Mouse (Mus musculus) forebrain, postnatal 0 days (tissue): ENCODE measurements around the gene Ptprq. TPM values are rescaled to one million over a fixed set of nuclear protein-coding genes. Genes with fewer than 3 reads are reported as not detected.

Experiments
- ATAC-seq: fragments of 200-750 bp; cut with Nextera tagmentation; 2 replicates; pipeline ENCODE4 v1.8.0; 2017; ENCODE audit warnings: mild to moderate bottlenecking, moderate library complexity
- DNase-seq: peaks from one replicate; pipeline ENCODE4 v3.0.0-alpha.2; 2015
- H3K27ac ChIP-seq: fragments of 300-500 bp; sonication (generic); 2 replicates; pipeline ENCODE4 v1.5.1; 2014; ENCODE audit warnings: low read depth, mild to moderate bottlenecking, antibody characterized with exemption, low read length, moderate library complexity, mixed read lengths
- H3K27me3 ChIP-seq: fragments of 300-500 bp; sonication (generic); 2 replicates; pipeline ENCODE4 v1.6.1; 2014; ENCODE audit warnings: mild to moderate bottlenecking, low read length, mixed read lengths; ENCODE audit not compliant: insufficient read depth
- H3K36me3 ChIP-seq: fragments of 300-500 bp; sonication (generic); 2 replicates; pipeline ENCODE4 v1.6.1; 2014; ENCODE audit warnings: mild to moderate bottlenecking, moderate library complexity; ENCODE audit not compliant: insufficient read depth
- H3K4me1 ChIP-seq: fragments of 300-500 bp; sonication (generic); 2 replicates; pipeline ENCODE4 v1.6.1; 2014; ENCODE audit warnings: antibody characterized with exemption; ENCODE audit not compliant: insufficient read depth
- H3K4me2 ChIP-seq: fragments of 300-500 bp; sonication (generic); 2 replicates; pipeline ENCODE4 v1.6.1; 2014; ENCODE audit warnings: low read depth, mild to moderate bottlenecking, moderate library complexity
- H3K4me3 ChIP-seq: fragments of 300-500 bp; sonication (generic); 2 replicates; pipeline ENCODE4 v1.5.1; 2014; ENCODE audit warnings: low read depth, low read length, mixed read lengths
- H3K9ac ChIP-seq: fragments of 300-500 bp; sonication (generic); 2 replicates; pipeline ENCODE4 v1.6.1; 2014; ENCODE audit warnings: mild to moderate bottlenecking
- H3K9me3 ChIP-seq: fragments of 300-500 bp; sonication (generic); 2 replicates; pipeline ENCODE4 v1.6.1; 2016; ENCODE audit warnings: low read length
- CTCF ChIP-seq: sonication (generic); IDR thresholded peaks from 2 replicates; pipeline ENCODE4 v1.5.1; 2016; ENCODE audit warnings: antibody characterized with exemption, control low read depth, low read depth
- WGBS: fragments of 180-500 bp; shearing (Covaris S2); extraction: QIAGEN DNeasy Blood & Tissue Kit; methylation state at CpG from one replicate; pipeline ENCODE4 v1.1.7; 2014; 5-methylcytosine and 5-hydroxymethylcytosine counted together
- polyA plus RNA-seq: library from polyadenylated mRNA; unstranded; fragments of >200 nt; fragmentation: Nextera tagmentation; extraction: Ambion mirVana; gene quantifications from 2 replicates; pipeline ENCODE4 v1.2.1, GENCODE M21; 2015
- total RNA-seq: library from RNA; depleted of rRNA; stranded (reverse); fragments of >200 nt; gene quantifications from 2 replicates; pipeline ENCODE4 v1.2.3, GENCODE M21; 2014

Gene Ptprq
- total and polyA plus RNA-seq, 2 experiments from 2014 or later: 0.10 TPM

DNA sequence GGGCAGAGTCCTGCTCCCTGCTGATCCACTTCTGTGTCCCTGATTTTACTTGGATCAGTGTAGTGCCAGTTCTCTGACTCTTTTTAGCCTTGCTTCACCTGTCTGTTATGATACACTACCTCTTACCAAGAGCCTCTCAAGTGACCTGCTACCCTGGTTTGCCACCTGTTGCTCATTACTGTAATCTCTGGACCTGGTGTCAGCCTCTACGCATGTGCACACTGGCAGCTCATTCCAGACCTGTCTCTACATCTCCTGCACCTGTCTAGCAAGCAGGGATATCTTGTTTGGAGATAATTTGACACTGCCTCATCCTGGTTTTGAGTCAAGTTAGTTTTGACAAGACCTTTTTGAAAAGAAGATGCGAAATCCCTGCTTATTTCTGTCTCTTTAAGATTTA is 213.5 kb downstream of the Ptprq start:
- ATAC-seq: no peak
- Histone ChIP-seq H3K4me3 (no peak overlapping the region), H3K4me2 (no peak overlapping the region), H3K27ac (no peak overlapping the region), H3K9ac (no peak overlapping the region), H3K4me1 (no peaks in the 10 kb centered on the region), H3K9me3 (no peaks in the 10 kb centered on the region), H3K27me3 (no peaks in the 10 kb centered on the region), H3K36me3 (no peaks in the 10 kb centered on the region)
- no peak for DNase-seq
- TF ChIP-seq CTCF: no peak
- WGBS: 87% methylated on average over 2 of the region's 2 CpGs

DNA sequence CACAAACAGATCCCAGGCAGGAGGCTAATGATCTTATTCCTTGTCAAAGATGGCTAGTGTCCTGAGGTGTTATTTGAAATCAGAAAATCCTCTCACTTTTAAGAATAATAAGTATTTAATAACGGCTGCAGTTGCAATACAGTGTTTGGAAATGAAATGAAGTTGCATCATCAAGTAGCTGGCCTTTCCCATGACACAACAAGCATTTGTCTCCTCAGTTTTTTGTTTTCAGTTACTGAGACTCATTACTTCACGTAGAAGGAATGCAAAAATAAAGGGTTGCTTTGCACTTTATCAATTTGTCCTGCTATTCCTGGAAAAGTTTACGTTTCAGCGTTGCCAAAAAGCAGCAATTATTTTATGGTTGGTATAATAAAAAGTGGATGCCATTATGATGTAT is 216.4 kb downstream of the Ptprq start:
- H3K4me3 ChIP-seq: no peak overlapping the region
- DNase-seq (no peak), ATAC-seq (no peak)
- no peak overlapping the region for H3K27ac ChIP-seq
- WGBS: 58% methylated on average over 4 of the region's 4 CpGs
- H3K9me3 ChIP-seq: no peaks in the 10 kb centered on the region
- no peak overlapping the region for H3K9ac ChIP-seq
- no peak overlapping the region for H3K4me2 ChIP-seq
- no peak for TF ChIP-seq CTCF
- H3K36me3 ChIP-seq: no peaks in the 10 kb centered on the region
- H3K4me1 ChIP-seq: no peaks in the 10 kb centered on the region
- no peaks in the 10 kb centered on the region for H3K27me3 ChIP-seq

DNA sequence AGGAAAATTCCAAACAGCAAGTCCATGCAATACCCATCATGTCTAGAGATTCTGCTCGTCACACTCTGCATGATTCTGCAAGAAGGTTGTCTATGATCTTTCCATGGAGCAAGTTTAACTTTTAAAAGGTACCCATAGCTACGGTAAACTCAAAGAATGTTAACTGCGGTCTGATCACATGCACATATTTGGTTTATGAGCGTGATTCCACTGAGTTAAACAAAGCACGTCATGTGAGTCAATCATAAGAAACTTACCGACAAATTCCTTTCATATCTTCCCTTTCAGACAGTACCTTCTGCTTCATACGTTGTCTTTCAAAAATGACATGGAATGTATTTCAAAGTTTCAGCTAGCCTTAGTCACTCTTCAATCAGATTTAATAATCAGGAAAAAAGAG is 217.7 kb downstream of the Ptprq start:
- WGBS: 91% methylated on average over 7 of the region's 7 CpGs

DNA sequence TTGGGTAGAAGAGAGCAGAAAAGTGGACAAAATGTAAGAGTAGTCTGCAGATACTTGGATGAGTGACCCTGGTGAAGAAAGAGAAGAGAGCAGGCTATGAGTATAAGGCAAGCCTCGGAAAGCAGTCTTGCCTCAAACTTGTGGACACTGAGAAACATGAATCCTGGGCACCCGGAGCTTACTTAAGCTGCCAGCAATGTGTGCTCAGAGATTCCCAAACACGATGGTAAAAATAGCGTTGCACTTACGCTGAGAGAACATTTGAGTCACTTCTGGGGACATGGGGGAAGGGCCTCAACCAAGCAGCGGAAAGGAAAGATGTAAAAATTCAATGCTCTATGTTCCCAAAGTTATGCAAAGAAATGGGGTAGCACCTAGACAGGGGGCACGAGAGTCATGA is 220.2 kb downstream of the Ptprq start:
- Histone ChIP-seq H3K9me3 (no peaks in the 10 kb centered on the region), H3K4me2 (no peak overlapping the region), H3K4me3 (no peak overlapping the region), H3K27ac (no peak overlapping the region), H3K4me1 (no peaks in the 10 kb centered on the region), H3K36me3 (no peaks in the 10 kb centered on the region), H3K9ac (no peak overlapping the region), H3K27me3 (no peaks in the 10 kb centered on the region)
- no peak for ATAC-seq
- no peak for TF ChIP-seq CTCF
- DNase-seq: no peak
- 88% methylated on average over 7 of the region's 7 CpGs for WGBS

More for the DNA sequence above, 217.7 kb downstream of the Ptprq start:
- H3K27me3 ChIP-seq: no peaks in the 10 kb centered on the region
- ATAC-seq: no peak
- no peak overlapping the region for H3K4me2 ChIP-seq
- no peaks in the 10 kb centered on the region for H3K9me3 ChIP-seq
- H3K9ac ChIP-seq: no peak overlapping the region
- no peak for TF ChIP-seq CTCF
- no peak overlapping the region for H3K4me3 ChIP-seq
- no peaks in the 10 kb centered on the region for H3K36me3 ChIP-seq
- no peaks in the 10 kb centered on the region for H3K4me1 ChIP-seq
- no peak for DNase-seq
- H3K27ac ChIP-seq: no peak overlapping the region

DNA sequence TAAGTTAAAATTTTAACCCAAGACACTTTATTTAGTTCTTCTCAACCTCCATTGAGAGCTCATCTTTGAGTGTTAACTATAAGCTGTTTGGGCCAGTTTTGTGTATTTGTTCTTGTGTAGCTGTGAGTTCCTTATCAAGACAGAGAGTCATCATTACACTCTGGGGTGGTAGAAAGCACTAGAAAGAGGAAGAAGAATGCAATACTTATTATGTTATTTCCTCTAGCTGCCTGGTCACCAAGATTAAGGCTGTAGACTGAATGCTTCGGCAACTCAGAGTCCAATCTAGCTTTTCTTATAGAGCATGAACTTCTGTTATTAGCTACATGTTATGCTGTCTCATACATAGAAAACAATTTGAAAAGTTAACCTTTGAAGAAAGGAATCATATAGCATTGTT is 223.4 kb downstream of the Ptprq start:
- no peaks in the 10 kb centered on the region for H3K36me3 ChIP-seq
- H3K9ac ChIP-seq: no peak overlapping the region
- H3K27me3 ChIP-seq: no peaks in the 10 kb centered on the region
- H3K4me2 ChIP-seq: no peak overlapping the region
- H3K9me3 ChIP-seq: no peaks in the 10 kb centered on the region
- H3K27ac ChIP-seq: no peak overlapping the region
- 96% methylated on average over 1 of the region's 1 CpGs for WGBS
- DNase-seq: no peak
- TF ChIP-seq CTCF: no peak
- no peak for ATAC-seq
- no peak overlapping the region for H3K4me3 ChIP-seq
- H3K4me1 ChIP-seq: no peaks in the 10 kb centered on the region

DNA sequence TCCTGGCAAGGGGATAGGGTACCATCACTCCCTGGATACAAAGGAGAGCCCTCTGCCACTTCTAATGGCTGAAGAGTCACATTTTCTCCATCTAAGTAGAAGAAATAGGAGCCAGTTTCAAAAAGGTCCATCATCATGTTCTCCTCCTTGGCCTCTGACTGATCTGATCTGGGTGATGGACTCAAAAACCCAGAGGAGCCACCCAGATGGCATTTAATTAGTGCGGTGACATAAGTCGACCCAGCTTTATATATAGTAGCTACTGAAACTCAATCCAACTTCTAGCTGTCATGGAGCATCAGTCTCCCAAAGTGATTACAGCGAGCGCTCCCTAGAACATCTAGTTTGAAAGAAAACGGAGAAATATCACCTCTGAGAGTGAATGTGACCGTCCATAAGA is 225.3 kb downstream of the Ptprq start, which contains the start of gene Myf6:
TSS of gene Myf6 (minus strand) at position 170 of the 400 bp plus-strand sequence.
- ATAC-seq (no peak), DNase-seq (no peak)
- H3K4me2 ChIP-seq: peak within 1 kb of the TSS; percentile 45
- H3K9me3 ChIP-seq: no peaks in the 10 kb centered on the region
- WGBS: 93% methylated on average over 6 of the region's 6 CpGs
- no peaks in the 10 kb centered on the region for H3K36me3 ChIP-seq
- H3K27me3 ChIP-seq: no peaks in the 10 kb centered on the region
- H3K9ac ChIP-seq: no peak within 1 kb of the TSS
- no peak for TF ChIP-seq CTCF
- H3K4me3 ChIP-seq: peak within 1 kb of the TSS; percentile 33
- no peak within 1 kb of the TSS for H3K27ac ChIP-seq
- no peaks in the 10 kb centered on the region for H3K4me1 ChIP-seq

DNA sequence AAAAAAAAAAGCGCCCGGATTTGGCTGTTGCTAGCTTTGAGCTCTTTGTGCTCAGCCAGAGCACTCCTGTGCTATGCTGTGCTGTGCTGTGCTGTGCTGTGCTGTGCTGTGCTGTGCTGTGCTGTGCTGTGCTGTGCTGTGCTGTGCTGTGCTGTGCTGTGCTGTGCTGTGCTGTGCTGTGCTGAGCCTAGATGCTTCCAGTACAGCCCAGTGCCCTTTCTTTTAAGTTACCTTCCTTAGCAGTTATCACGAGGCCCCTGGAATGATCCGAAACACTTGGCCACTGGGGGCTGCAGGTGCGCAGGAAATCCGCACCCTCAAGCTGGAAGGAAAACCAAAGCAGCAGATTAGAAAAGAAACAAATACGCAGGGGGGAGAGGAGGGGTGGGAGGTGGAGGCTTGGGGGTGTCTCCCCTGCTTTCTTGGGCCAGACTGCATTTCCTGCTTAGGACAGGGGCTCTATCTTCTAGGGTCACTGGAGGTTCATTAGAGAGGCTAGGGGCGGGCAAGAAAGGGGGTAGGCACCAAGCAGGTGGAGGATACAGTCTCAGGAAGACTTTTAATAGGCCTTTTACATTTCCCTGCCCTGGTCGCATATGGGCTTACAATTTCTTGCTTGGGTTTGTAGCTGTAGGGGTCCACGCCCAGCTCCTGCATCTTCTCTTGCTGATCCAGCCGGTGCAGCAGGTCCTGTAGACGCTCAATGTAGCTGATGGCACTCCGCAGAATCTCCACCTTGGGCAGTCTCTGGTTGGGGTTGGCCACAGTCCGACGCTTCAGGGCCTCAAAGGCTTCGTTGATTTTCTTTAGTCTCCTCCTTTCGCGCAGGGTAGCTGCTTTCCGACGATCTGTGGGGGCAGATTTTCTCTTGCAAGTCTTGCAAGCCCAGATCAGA is 226.0 kb downstream of the Ptprq start:
- H3K27ac ChIP-seq: no peak overlapping the region
- H3K4me1 ChIP-seq: no peaks in the 10 kb centered on the region
- H3K27me3 ChIP-seq: no peaks in the 10 kb centered on the region
- no peaks in the 10 kb centered on the region for H3K36me3 ChIP-seq
- TF ChIP-seq CTCF: no peak
- peak overlapping the region; percentile 45 for H3K4me2 ChIP-seq
- WGBS: 52% methylated on average over 20 of the region's 20 CpGs
- H3K9me3 ChIP-seq: no peaks in the 10 kb centered on the region
- peak; percentile 73 for ATAC-seq
- peak overlapping the region; percentile 33 for H3K4me3 ChIP-seq
- DNase-seq: no peak
- H3K9ac ChIP-seq: peak overlapping the region; percentile 29; the same call in 1 of the 2 replicates
